In genomic region chr7:108760411-108760810, GRCm38 (mm10) we compare ENCODE assay signal across 28 mouse cellular contexts. TPM values are rescaled to one million over a fixed set of nuclear protein-coding genes. Genes with fewer than 3 reads are reported as not detected.
A peak's percentile ranks its signal among the peaks of the same experiment; 100 is the strongest.
DNase-seq lines count a peak whose midpoint lies in the region; ATAC-seq lines count a peak whose summit lies in the region.
"Had no signal": no experiment of that assay in that cellular context is flagged by ENCODE, and none has a peak within 500 bp of the region (broad histone marks: within the 10 kb centered on the region; RNA-seq: fewer than 3 reads in every experiment).

No protein-coding gene starts in this region.

- no peaks in the 10 kb centered on the region for H3K27me3 ChIP-seq in hindbrain, embryonic 11.5 days (ENCODE audit: control insufficient read depth, insufficient read depth, low read length)
- H3K27me3 ChIP-seq in hindbrain, embryonic 16.5 days (replicated peaks; ENCODE audit: control insufficient read depth, insufficient read depth, low read length), result no peaks in the 10 kb centered on the region
- H3K27me3 ChIP-seq: forebrain, embryonic 15.5 days; megakaryocyte, embryonic 14.5 days had no signal

- H3K4me1 ChIP-seq in hindbrain, embryonic 11.5 days (replicated peaks; ENCODE audit: control insufficient read depth, insufficient read depth, low read length), result no peaks in the 10 kb centered on the region
- no peaks in the 10 kb centered on the region for H3K4me1 ChIP-seq in hindbrain, embryonic 16.5 days (ENCODE audit: control insufficient read depth, insufficient read depth, low read depth, low read length)
- H3K4me1 ChIP-seq: forebrain, embryonic 15.5 days; megakaryocyte, embryonic 14.5 days had no signal

- H3K36me3 ChIP-seq in hindbrain, embryonic 11.5 days (ENCODE audit: control insufficient read depth, insufficient read depth, low read length), result no peaks in the 10 kb centered on the region
- no peaks in the 10 kb centered on the region for H3K36me3 ChIP-seq in hindbrain, embryonic 16.5 days (ENCODE audit: control insufficient read depth, insufficient read depth, low read length)
- H3K36me3 ChIP-seq: forebrain, embryonic 15.5 days; G1E had no signal

- H3K4me3 ChIP-seq in hindbrain, embryonic 11.5 days (ENCODE audit: low read depth, low read length), result no peak overlapping the region
- H3K4me3 ChIP-seq in hindbrain, embryonic 16.5 days (ENCODE audit: low read length), result no peak overlapping the region
- H3K4me3 ChIP-seq: forebrain, embryonic 15.5 days; megakaryocyte, embryonic 14.5 days had no signal

- whole genome bisulfite sequencing in hindbrain, embryonic 11.5 days, result 28% methylated on average over 3 of the region's 3 CpGs
- 30% methylated on average over 3 of the region's 3 CpGs for WGBS in hindbrain, embryonic 16.5 days

- no peak overlapping the region for H3K27ac ChIP-seq in hindbrain, embryonic 11.5 days (ENCODE audit: low read depth, low read length)
- no peak overlapping the region for H3K27ac ChIP-seq in hindbrain, embryonic 16.5 days (ENCODE audit: low read depth, low read length)
- H3K27ac ChIP-seq: forebrain, embryonic 15.5 days; liver, embryonic 14.5 days had no signal

- no peak overlapping the region for H3K4me2 ChIP-seq in hindbrain, embryonic 11.5 days (replicated peaks; ENCODE audit: low read depth, low read length)
- H3K4me2 ChIP-seq in hindbrain, embryonic 16.5 days (ENCODE audit: low read length), result no peak overlapping the region
- H3K4me2 ChIP-seq: forebrain, embryonic 15.5 days had no signal

- 0 out of 2 replicates have a peak, but pooled peaks have one; percentile 51 for ATAC-seq in hindbrain, embryonic 11.5 days (ENCODE audit: low FRiP score)
- no peak for ATAC-seq in hindbrain, embryonic 16.5 days
- no peak for ATAC-seq in megakaryocyte-erythroid progenitor cell, adult 5-6 weeks (replicated peaks; ENCODE audit: low FRiP score, low TSS enrichment, poor library complexity, severe bottlenecking)
- ATAC-seq: forebrain, embryonic 15.5 days; lung, postnatal 0 days had no signal

- no peak overlapping the region for H3K9ac ChIP-seq in hindbrain, embryonic 11.5 days (ENCODE audit: low read depth, low read length)
- H3K9ac ChIP-seq in hindbrain, embryonic 16.5 days (ENCODE audit: low read depth, low read length), result no peak overlapping the region
- H3K9ac ChIP-seq: forebrain, embryonic 15.5 days; liver, embryonic 14.5 days had no signal

- H3K9me3 ChIP-seq in hindbrain, embryonic 11.5 days (ENCODE audit: control insufficient read depth, low read length), result no peaks in the 10 kb centered on the region
- H3K9me3 ChIP-seq in hindbrain, embryonic 16.5 days (ENCODE audit: control insufficient read depth, low read length), result no peaks in the 10 kb centered on the region
- H3K9me3 ChIP-seq: forebrain, embryonic 15.5 days; G1E; megakaryocyte, embryonic 14.5 days had no signal

- peak; percentile 23 for DNase-seq in hindbrain, embryonic 11.5 days (ENCODE audit: low spot score)
- DNase-seq in 3T3-L1 (ENCODE audit: low read depth, low spot score) (peak; percentile 1), R1 (ENCODE audit: low read depth, low spot score) (peak; percentile 91)
- peak; percentile 51 for DNase-seq in embryo, embryonic 9.5 days (ENCODE audit: extremely low spot score)
- no peak for DNase-seq in thymus, postnatal 25 days
- DNase-seq in ovary, postnatal 10 days (ENCODE audit: low spot score), result no peak
- DNase-seq: adrenal gland, adult 8-10 months; B cell, adult 2 months; cerebellum, adult 18-20 months; cerebellum, postnatal 36 days; gastrocnemius, postnatal 10 days; heart, adult 18-20 months; heart, postnatal 4 days; kidney, adult 8-10 months; kidney, postnatal 36 days; thymus, adult 2 months had no signal

RNA-seq across cellular contexts. Expression of gene Olfr513, which starts 9.6 kb away (rescaled TPM):
- not detected in 2 replicates for polyA plus RNA-seq in hindbrain, embryonic 11.5 days (2014; fragmentation: Nextera tagmentation; extraction: Ambion mirVana)
- polyA plus RNA-seq in hindbrain, embryonic 16.5 days (2015; fragmentation: Nextera tagmentation; extraction: Ambion mirVana), result not detected in 2 replicates
- not detected in 2 replicates for total RNA-seq in megakaryocyte-erythroid progenitor cell, adult 5-6 weeks (2014; fragmentation: Nextera tagmentation)
- total RNA-seq in megakaryocyte-erythroid progenitor cell, adult 5-6 weeks (2017), result not detected in 2 replicates
- total RNA-seq: adrenal gland, adult 8-10 months; G1E; gastrocnemius, postnatal 10 days; heart, adult 18-20 months; heart, postnatal 4 days; left cerebral cortex, adult 18-20 months; monocyte, adult 5-6 weeks had no signal
- polyA plus RNA-seq: forebrain, embryonic 15.5 days; G1E; heart, embryonic 14.5 days; limb, embryonic 11.5 days; liver, embryonic 14.5 days; lung, postnatal 0 days; neural tube, embryonic 14.5 days; thymus, adult 2 months had no signal

RNA-seq across cellular contexts. Expression of gene Olfr512, which starts 47.3 kb away (rescaled TPM):
- not detected in 2 replicates for polyA plus RNA-seq in hindbrain, embryonic 11.5 days (2014; fragmentation: Nextera tagmentation; extraction: Ambion mirVana)
- polyA plus RNA-seq in hindbrain, embryonic 16.5 days (2015; fragmentation: Nextera tagmentation; extraction: Ambion mirVana), result not detected in 2 replicates
- total RNA-seq in megakaryocyte-erythroid progenitor cell, adult 5-6 weeks (2014; fragmentation: Nextera tagmentation), result not detected in 2 replicates
- not detected in 2 replicates for total RNA-seq in megakaryocyte-erythroid progenitor cell, adult 5-6 weeks (2017)
- total RNA-seq: adrenal gland, adult 8-10 months; gastrocnemius, postnatal 10 days; heart, adult 18-20 months; heart, postnatal 4 days; left cerebral cortex, adult 18-20 months; monocyte, adult 5-6 weeks had no signal
- polyA plus RNA-seq: forebrain, embryonic 15.5 days; G1E; heart, embryonic 14.5 days; limb, embryonic 11.5 days; liver, embryonic 14.5 days; lung, postnatal 0 days; neural tube, embryonic 14.5 days; thymus, adult 2 months had no signal

Comparison
In these comparisons a context has a peak if more than half of its experiments do, and no peak if none do; other contexts are left out.
1. DNase-seq: peak in hindbrain, embryonic 11.5 days (single experiment), 3T3-L1 (single experiment), R1 (single experiment) and embryo, embryonic 9.5 days (single experiment); none in thymus, postnatal 25 days (single experiment) and ovary, postnatal 10 days (single experiment).